Mouse (Mus musculus): ENCODE measurements at regions not wholly inside any gene's neighbourhood (a gene's known extent, or its start where the extent isn't known, plus 50 kb on each side); places are given as distances from the start of the nearest gene placed in this dataset.
"Not testable (repeated sequence)": the region's sequence is repeated elsewhere in the genome, so short reads cannot be mapped to it uniquely, and the experiment has no call there.

- DNase-seq (ENCODE audit: low read depth): not testable (repeated sequence)
Measured at GRCm38 (mm10) chrX:75734628-75735302, 140.2 kb downstream of the Pls3 start.

GRCm38 (mm10) chrX:75733651-75734050 lies 141.3 kb downstream of the Pls3 start:
- DNase-seq (ENCODE audit: low read depth): not testable (repeated sequence)

- DNase-seq (ENCODE audit: low read depth): not testable (repeated sequence)
Measured at GRCm38 (mm10) chrX:75729791-75730190, 145.2 kb downstream of the Pls3 start.

- DNase-seq (ENCODE audit: low read depth): no peak
Measured at GRCm38 (mm10) chrX:75728507-75728906, 146.5 kb downstream of the Pls3 start.

GRCm38 (mm10) chrX:75723542-75723941 lies 145.5 kb upstream of the Rab39b start:
- DNase-seq (ENCODE audit: low read depth): not testable (repeated sequence)

GRCm38 (mm10) chrX:75699949-75700348 lies 121.9 kb upstream of the Rab39b start:
- DNase-seq (ENCODE audit: low read depth): no peak

GRCm38 (mm10) chrX:75675271-75675670 lies 97.2 kb upstream of the Rab39b start:
- not testable (repeated sequence) for DNase-seq (ENCODE audit: low read depth)

- DNase-seq (ENCODE audit: low read depth): peak; percentile 84
Measured at GRCm38 (mm10) chrX:75673920-75674665, 96.1 kb upstream of the Rab39b start.

GRCm38 (mm10) chrX:75673586-75673919 lies 95.5 kb upstream of the Rab39b start:
- DNase-seq (ENCODE audit: low read depth): no peak

- DNase-seq (ENCODE audit: low read depth): no peak
Measured at GRCm38 (mm10) chrX:75672976-75673375, 94.9 kb upstream of the Rab39b start.

- no peak for DNase-seq (ENCODE audit: low read depth)
Measured at GRCm38 (mm10) chrX:75667636-75668035, 89.6 kb upstream of the Rab39b start.

GRCm38 (mm10) chrX:75643402-75643801 lies 65.4 kb upstream of the Rab39b start:
- no peak for DNase-seq (ENCODE audit: low read depth)

Measured in gonadal fat pad, adult 2 months (tissue).